Mouse (Mus musculus) embryonic fibroblast, embryonic 13.5 days (primary cell): ENCODE results near the gene Olfr905.

Source experiments
- CTCF ChIP-seq: IDR thresholded peaks from 2 replicates; pipeline ENCODE4 v1.5.1; 2011; ENCODE audit warnings: mild to moderate bottlenecking, control low read depth, low read length, moderate library complexity, borderline replicate concordance; ENCODE audit not compliant: insufficient read depth
- POLR2A ChIP-seq: IDR thresholded peaks from 2 replicates; pipeline ENCODE4 v1.6.1; 2011; ENCODE audit warnings: low read depth, mild to moderate bottlenecking, control low read depth, low read length, moderate library complexity

DNA sequence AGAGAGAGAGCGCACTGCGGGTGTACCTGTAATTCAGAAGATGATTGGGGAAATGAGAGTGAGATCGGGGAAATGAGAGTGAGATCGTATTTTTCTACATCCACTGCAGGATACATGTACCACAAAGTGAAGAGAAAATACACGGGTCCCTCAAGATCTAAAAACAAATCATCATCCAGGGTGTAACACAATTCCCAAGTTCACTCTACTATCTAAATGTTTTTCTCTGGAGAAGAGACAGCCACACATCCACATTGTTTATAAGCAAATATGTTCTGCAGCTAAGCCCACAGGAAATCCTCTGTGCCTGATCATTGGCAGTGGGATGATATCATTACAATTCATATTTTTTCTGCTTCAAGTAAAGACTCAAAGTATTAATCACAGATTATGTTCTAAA, 23.6 kb upstream of the Olfr905 start, which contains the start of gene Olfr902:
- TF ChIP-seq CTCF (no peak), POLR2A (no peak)
